Mouse (Mus musculus): ENCODE measurements around the gene Extl1.

DNA sequence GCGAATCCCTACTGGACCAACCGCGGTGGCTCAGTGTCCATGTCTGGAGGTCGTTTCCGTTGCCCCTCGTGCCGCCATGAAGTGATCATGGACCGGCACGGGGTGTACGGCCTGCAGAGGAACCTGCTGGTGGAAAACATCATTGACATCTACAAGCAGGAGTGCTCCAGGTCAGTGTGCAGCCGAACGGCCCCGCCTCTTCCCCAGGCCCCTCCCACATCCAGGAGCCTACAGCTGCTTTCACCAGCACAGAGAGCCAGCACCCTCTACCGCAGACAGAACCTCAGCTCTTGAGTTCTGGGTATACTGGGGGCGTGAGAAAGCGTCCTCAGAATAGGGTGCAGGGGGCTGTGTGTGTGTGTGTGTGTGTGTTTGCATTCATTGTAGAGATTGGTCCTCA, 67.3 kb downstream of the Extl1 start:
- TF ChIP-seq TAL1 (IDR thresholded peaks at IDR 0.05; ENCODE audit: low read length) (no peak), GATA1 (IDR thresholded peaks at IDR 0.05; ENCODE audit: low read length) (no peak)
